Mouse (Mus musculus) thymus, postnatal 14 days (tissue): ENCODE measurements around the gene Ankrd13a.

Experiments
- DNase-seq: peaks from one replicate; pipeline ENCODE4 v3.0.0; 2021

Gene Ankrd13a

GRCm38 (mm10) chr5:114767185-114767584 lies 7.3 kb upstream of the Ankrd13a start:
- DNase-seq: no peak

- DNase-seq: peak; percentile 63
These were observed 4.7 kb upstream of the Ankrd13a start for GRCm38 (mm10) chr5:114769786-114770185.

- no peak for DNase-seq
These were observed 2.7 kb upstream of the Ankrd13a start for GRCm38 (mm10) chr5:114771796-114772195.

DNA sequence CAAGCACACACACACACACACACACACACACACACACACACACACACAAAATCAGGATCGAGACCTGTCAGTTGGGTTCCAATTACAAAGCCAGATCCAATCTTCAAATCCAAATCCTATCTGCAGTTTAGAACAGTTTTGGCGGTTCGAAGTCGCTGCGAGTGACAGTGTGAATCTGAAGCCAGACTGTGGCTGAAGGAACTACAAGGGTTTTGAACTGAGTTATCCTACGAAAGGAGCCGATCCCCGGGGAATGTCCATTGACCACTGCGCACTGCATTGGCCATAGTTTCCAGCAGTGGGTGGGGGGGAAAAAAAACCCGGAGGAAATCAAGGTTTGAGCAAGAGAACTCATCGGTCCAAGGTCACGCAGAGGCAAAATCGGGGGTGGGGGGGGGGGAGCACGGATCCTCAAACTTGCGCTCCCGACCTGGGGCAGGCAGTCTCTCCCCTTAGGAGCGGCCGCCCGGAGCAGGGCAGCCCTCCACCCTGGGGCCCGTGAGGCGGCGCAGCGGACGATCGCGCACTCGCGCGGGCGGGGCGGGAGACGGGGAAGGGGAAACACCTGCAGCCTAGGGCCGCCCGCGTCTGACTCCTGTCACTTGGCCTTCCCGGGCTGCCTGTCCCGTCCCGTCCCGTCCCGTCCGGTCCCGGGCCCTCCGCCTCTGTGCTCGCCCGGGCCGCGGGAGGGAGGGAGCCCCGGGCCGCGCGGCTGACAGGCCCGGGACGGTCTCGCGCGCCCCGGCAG lies 1.8 kb upstream of the Ankrd13a start:
- DNase-seq: peak; percentile 89

GRCm38 (mm10) chr5:114773211-114773710 lies 1.2 kb upstream of the Ankrd13a start:
- DNase-seq: peak; percentile 99

DNA sequence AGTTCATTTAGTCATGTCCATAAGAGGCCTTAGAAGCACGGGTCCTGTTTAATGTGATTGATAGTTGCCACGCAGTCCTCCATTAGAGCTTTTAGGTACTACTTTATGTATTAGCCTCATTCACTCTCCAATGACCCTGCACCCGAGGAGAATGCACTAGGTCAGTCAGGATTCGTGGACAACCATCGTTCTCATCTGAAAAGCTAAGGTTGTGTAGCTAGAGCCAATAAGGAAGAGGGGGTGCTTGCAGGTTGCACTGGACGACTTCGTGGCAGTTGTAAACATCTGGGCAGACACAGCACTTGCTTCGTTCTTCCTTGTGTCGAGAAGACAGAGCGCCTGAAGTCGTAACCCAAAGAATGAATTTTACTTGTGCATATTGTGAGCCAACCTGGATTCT lies 697 bp upstream of the Ankrd13a start:
- DNase-seq: peak; percentile 51

- DNase-seq: peak; percentile 40
These were observed 841 bp downstream of the Ankrd13a start, which contains the start of gene Git2 for GRCm38 (mm10) chr5:114775056-114775979. Gene Git2 (minus strand): TSS chr5:114775517.

DNA sequence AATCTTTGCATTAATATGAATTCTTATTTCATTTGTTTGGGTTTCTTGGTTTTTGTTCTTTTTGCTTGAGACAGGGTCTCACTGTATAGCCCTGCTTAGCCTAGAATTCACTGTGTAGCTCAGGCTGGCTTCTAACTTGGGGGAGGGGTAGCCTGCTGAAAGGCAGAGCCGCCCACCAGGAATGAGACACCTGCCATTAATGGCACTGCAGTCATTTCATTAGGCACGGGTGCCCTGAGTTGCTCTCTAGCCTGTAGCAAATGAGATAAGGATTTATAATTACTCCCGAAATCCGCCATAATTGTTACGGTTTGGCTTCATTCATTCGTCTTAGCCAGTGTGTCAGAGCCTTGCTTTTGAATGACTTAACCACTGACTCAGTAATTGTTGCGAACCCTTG lies 1.7 kb downstream of the Ankrd13a start:
- DNase-seq: no peak

- peak; percentile 54 for DNase-seq
These were observed 5.5 kb downstream of the Ankrd13a start for GRCm38 (mm10) chr5:114779956-114780489.

GRCm38 (mm10) chr5:114780912-114781311 lies 6.4 kb downstream of the Ankrd13a start:
- DNase-seq: no peak

- peak; percentile 40 for DNase-seq
These were observed 8.5 kb downstream of the Ankrd13a start for GRCm38 (mm10) chr5:114782991-114783390.

DNA sequence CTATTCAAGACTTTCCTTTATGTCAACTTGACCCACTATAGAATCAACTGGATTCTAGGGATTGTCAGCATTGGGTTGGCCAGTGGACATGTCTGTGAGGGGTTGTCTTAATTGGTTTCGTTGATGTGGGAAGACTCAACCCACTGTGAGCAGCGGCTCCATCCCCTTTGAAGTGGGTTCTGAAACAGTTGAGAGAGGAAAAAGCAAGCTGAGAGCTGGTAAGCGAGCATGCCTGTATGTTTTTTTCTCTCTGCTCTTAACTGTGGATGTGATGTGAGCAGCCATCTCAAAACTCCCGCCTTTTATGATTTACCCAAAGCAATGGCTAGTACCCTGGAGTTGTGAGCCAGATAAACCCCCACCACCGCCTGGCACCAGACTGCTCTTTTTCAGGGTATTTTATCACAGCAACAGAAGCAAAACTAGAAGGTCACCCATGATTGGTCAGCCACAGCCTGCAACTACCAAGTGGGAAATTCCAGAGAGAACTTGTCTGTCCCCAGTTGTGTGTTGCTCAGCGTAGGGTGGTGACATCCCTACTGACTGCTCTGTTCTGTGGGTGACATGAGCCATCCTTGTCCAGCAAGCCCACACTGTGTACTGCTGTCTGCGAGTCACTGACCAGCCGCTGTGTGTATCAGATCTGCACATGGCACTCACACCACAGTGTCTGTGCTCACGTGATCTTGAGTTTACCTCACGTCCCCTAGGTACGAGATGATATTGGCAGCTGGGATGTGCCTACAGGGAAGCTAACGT lies 9.1 kb downstream of the Ankrd13a start:
- peak; percentile 66 for DNase-seq

- no peak for DNase-seq
These were observed 10.2 kb downstream of the Ankrd13a start for GRCm38 (mm10) chr5:114784622-114785165.

GRCm38 (mm10) chr5:114785196-114785595 lies 10.7 kb downstream of the Ankrd13a start:
- no peak for DNase-seq

DNA sequence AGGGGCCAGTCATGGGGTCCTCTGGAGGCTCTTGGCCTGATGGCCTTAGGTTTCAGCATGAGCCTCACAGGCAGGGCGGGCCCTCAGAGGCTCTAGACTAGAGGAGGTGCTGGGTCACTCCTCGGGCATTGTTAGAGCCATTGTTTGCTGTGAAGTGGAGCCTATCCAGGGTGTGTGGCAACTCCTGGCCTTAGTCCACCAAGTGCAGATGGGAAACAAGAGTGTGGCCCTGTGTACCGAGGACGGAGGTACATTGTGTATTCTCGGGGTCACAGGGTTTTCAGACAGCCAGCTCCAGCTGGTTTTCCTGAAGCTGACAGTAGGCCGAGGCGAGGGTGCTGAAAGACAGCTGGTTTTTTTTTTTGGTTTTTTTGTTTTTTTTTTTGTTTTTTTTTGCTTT lies 18.8 kb downstream of the Ankrd13a start:
- no peak for DNase-seq

- DNase-seq: no peak
These were observed 20.1 kb downstream of the Ankrd13a start for GRCm38 (mm10) chr5:114794609-114795008.

- DNase-seq: no peak
These were observed 20.8 kb downstream of the Ankrd13a start for GRCm38 (mm10) chr5:114795231-114795630.

DNA sequence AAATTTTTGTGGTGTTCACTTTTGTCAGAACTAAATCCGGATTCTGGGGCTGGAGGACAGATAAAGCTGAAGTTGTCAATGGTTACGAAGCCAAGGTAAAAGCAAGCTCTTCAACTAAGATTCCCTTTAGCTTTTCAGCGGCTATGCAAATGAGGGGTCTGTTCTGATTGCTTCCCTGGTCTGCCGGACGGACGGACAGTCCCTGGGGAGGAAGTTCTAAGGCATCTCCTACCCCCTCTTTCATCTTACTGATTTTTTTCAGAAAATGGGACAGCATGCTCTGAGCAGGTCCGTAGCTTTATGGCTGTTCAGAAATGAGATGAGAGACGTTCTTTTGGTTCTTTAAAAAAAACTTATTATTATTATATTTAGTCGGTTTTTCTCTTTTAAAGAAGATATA lies 21.2 kb downstream of the Ankrd13a start:
- no peak for DNase-seq

DNA sequence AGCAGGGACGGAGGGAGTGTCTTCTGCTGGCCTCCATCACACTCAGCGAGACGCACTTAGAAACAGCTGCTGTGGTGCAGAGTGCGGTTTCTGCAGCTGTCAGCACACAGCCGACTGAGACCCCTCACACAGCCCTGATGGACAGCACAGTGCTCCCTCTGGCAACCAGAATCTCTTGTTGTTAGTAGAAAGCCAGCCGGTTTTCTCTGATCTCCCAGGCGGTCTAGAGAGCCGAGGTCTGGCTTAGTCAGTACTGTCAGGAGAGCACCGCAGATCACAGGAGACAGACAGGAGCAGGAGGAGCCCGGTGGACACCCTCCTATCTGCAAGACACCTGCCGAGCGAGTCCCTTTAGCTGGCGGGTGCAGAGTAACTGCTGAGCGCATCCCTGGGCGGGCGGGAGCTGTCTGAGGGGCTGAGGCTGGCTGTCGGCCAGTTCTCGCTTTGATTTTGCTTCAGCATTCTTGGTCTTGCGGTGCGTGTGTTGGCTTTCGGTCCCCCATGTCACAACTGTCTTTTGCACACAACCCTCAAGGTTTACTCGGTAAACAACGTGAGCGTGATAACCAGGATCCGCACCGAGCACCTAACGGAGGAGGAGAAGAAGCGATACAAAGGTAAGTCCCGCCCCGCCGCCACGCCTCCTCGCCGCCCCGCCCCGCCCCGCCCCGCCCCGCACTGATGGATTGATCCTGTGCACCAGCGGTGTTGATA lies 22.0 kb downstream of the Ankrd13a start:
- no peak for DNase-seq

- DNase-seq: no peak
These were observed 22.8 kb downstream of the Ankrd13a start for GRCm38 (mm10) chr5:114797253-114797652.

- no peak for DNase-seq
These were observed 25.4 kb downstream of the Ankrd13a start for GRCm38 (mm10) chr5:114799848-114800247.

GRCm38 (mm10) chr5:114801049-114801448 lies 26.6 kb downstream of the Ankrd13a start:
- DNase-seq: peak; percentile 44
